Mouse (Mus musculus) MEL (cell line): ENCODE data around the gene Ccser1. TPM values are rescaled to one million over a fixed set of nuclear protein-coding genes. Genes with fewer than 3 reads are reported as not detected.

Source experiments
- DNase-seq: peaks from one replicate; pipeline ENCODE4 v3.0.0; 2011; ENCODE audit warnings: low read depth, low spot score
- H3K27ac ChIP-seq: 2 replicates; pipeline ENCODE4 v1.5.1; 2012; ENCODE audit warnings: low read depth, mild to moderate bottlenecking, control low read depth, low read length, moderate library complexity; ENCODE audit not compliant: control insufficient read depth
- H3K27me3 ChIP-seq, 2 experiments: fragments of 150-350 bp in 1 of 2; sonication (generic) in 1 of 2; 2 replicates each; pipeline ENCODE4 v1.6.1; 2012; ENCODE audit warnings: low read length in 2 of 2, mild to moderate bottlenecking in 2 of 2, improper control_type of control experiment in 1 of 2, moderate library complexity in 1 of 2; ENCODE audit not compliant: insufficient read depth in 2 of 2, control insufficient read depth in 1 of 2
- H3K36me3 ChIP-seq, 2 experiments: 2 replicates each; pipeline ENCODE4 v1.6.1; 2012 to 2014; ENCODE audit warnings: low read length in 2 of 2, improper control_type of control experiment in 1 of 2, inconsistent platforms in 1 of 2, mild to moderate bottlenecking in 1 of 2; ENCODE audit not compliant: insufficient read depth in 2 of 2, control insufficient read depth in 1 of 2
- H3K4me1 ChIP-seq, 2 experiments: fragments of 150-350 bp in 1 of 2; sonication (generic) in 1 of 2; 2 replicates each; pipeline ENCODE4 v1.6.1; 2012; ENCODE audit warnings: low read length in 2 of 2, improper control_type of control experiment in 1 of 2, mild to moderate bottlenecking in 1 of 2; ENCODE audit not compliant: insufficient read depth in 2 of 2, control insufficient read depth in 1 of 2
- H3K4me3 ChIP-seq, 2 experiments: fragments of 150-350 bp in 1 of 2; sonication (generic) in 1 of 2; 2 replicates each; pipeline ENCODE4 v1.5.1; 2012; ENCODE audit warnings: low read depth in 2 of 2, low read length in 2 of 2, mild to moderate bottlenecking in 2 of 2, moderate library complexity in 2 of 2, control low read depth in 1 of 2, improper control_type of control experiment in 1 of 2; ENCODE audit not compliant: control insufficient read depth in 1 of 2, insufficient read depth in 1 of 2
- H3K79me2 ChIP-seq: 2 replicates; pipeline ENCODE4 v1.6.1; 2012; ENCODE audit warnings: mild to moderate bottlenecking, low read length, moderate library complexity; ENCODE audit not compliant: control insufficient read depth, poor library complexity, insufficient read depth
- H3K9ac ChIP-seq: 2 replicates; pipeline ENCODE4 v1.6.1; 2012; ENCODE audit warnings: low read depth, mild to moderate bottlenecking, control low read depth, low read length, moderate library complexity; ENCODE audit not compliant: control insufficient read depth, poor library complexity, severe bottlenecking
- H3K9me3 ChIP-seq: fragments of 150-350 bp; sonication (generic); replicated peaks from 2 replicates; pipeline ENCODE4 v1.6.1; 2012; ENCODE audit warnings: mild to moderate bottlenecking, low read length, improper control_type of control experiment, moderate library complexity; ENCODE audit not compliant: insufficient read depth
- BHLHE40 ChIP-seq: IDR thresholded peaks from 2 replicates; pipeline ENCODE4 v1.6.1; 2012; ENCODE audit warnings: low read depth, mild to moderate bottlenecking, inconsistent platforms, low read length, improper control_type of control experiment, borderline replicate concordance
- CHD1 ChIP-seq: IDR thresholded peaks from 2 replicates; pipeline ENCODE4 v1.6.1; 2012; ENCODE audit warnings: low read depth, mild to moderate bottlenecking, inconsistent platforms, low read length, improper control_type of control experiment
- CHD2 ChIP-seq: IDR thresholded peaks from 2 replicates; pipeline ENCODE4 v1.6.1; 2011; ENCODE audit warnings: low read length, improper control_type of control experiment
- CTCF ChIP-seq, 3 experiments: IDR thresholded peaks in 2 of 3; conservative IDR thresholded peaks in 1 of 3; 2 replicates each; pipeline ENCODE4 v1.5.1; 2011 to 2012; ENCODE audit warnings: low read length in 3 of 3, low read depth in 2 of 3, mild to moderate bottlenecking in 2 of 3, improper control_type of control experiment in 1 of 3, inconsistent platforms in 1 of 3, mixed read lengths in 1 of 3, moderate library complexity in 1 of 3; ENCODE audit not compliant: control insufficient read depth in 1 of 3, insufficient read depth in 1 of 3, poor library complexity in 1 of 3, severe bottlenecking in 1 of 3
- GATA1 ChIP-seq: IDR thresholded peaks from 2 replicates; pipeline ENCODE4 v1.6.1; 2011; ENCODE audit warnings: low read depth, low read length, improper control_type of control experiment
- JUND ChIP-seq: IDR thresholded peaks from 2 replicates; pipeline ENCODE4 v1.6.1; 2011; ENCODE audit warnings: low read depth, mild to moderate bottlenecking, improper control_type of control experiment, low read length
- KAT2A ChIP-seq: conservative IDR thresholded peaks from 2 replicates; pipeline ENCODE4 v1.6.1; 2012; ENCODE audit warnings: low read depth, low read length, improper control_type of control experiment, inconsistent platforms
- MAFK ChIP-seq: IDR thresholded peaks from 2 replicates; pipeline ENCODE4 v1.6.1; 2011; ENCODE audit warnings: low read depth, mild to moderate bottlenecking, low read length, improper control_type of control experiment, borderline replicate concordance
- MAZ ChIP-seq: IDR thresholded peaks from 2 replicates; pipeline ENCODE4 v1.6.1; 2012; ENCODE audit warnings: low read depth, mild to moderate bottlenecking, inconsistent platforms, low read length, improper control_type of control experiment
- MEF2A ChIP-seq: IDR thresholded peaks from 2 replicates; pipeline ENCODE4 v1.6.1; 2014; ENCODE audit warnings: low read depth, mild to moderate bottlenecking, inconsistent platforms, low read length, improper control_type of control experiment; ENCODE audit not compliant: poor library complexity, insufficient replicate concordance, severe bottlenecking; ENCODE audit errors: extremely low read depth
- MYB ChIP-seq: IDR thresholded peaks from 2 replicates; pipeline ENCODE4 v1.6.1; 2011; ENCODE audit warnings: mild to moderate bottlenecking, low read depth, low read length, improper control_type of control experiment
- NRF1 ChIP-seq: IDR thresholded peaks from 2 replicates; pipeline ENCODE4 v1.6.1; 2014; ENCODE audit warnings: low read depth, mild to moderate bottlenecking, inconsistent platforms, low read length, improper control_type of control experiment, moderate library complexity; ENCODE audit not compliant: poor library complexity, insufficient read depth, severe bottlenecking
- RAD21 ChIP-seq: IDR thresholded peaks from 2 replicates; pipeline ENCODE4 v1.6.1; 2011; ENCODE audit warnings: mild to moderate bottlenecking, low read depth, low read length, improper control_type of control experiment
- TBP ChIP-seq: IDR thresholded peaks from 2 replicates; pipeline ENCODE4 v1.8.0; 2011; ENCODE audit warnings: low read depth, low read length, improper control_type of control experiment
- TCF12 ChIP-seq: IDR thresholded peaks from 2 replicates; pipeline ENCODE4 v1.6.1; 2014; ENCODE audit warnings: low read depth, mild to moderate bottlenecking, inconsistent platforms, low read length, improper control_type of control experiment, moderate library complexity
- UBTF ChIP-seq: IDR thresholded peaks from 2 replicates; pipeline ENCODE4 v1.6.1; 2012; ENCODE audit warnings: low read depth, mild to moderate bottlenecking, inconsistent platforms, low read length, improper control_type of control experiment, moderate library complexity, borderline replicate concordance; ENCODE audit not compliant: insufficient read depth
- USF1 ChIP-seq: IDR thresholded peaks from 2 replicates; pipeline ENCODE4 v1.6.1; 2014; ENCODE audit warnings: low read depth, mild to moderate bottlenecking, inconsistent platforms, low read length, improper control_type of control experiment, moderate library complexity
- USF2 ChIP-seq, 2 experiments: IDR thresholded peaks; 2 replicates each; pipeline ENCODE4 v1.6.1; 2011 to 2012; ENCODE audit warnings: improper control_type of control experiment in 2 of 2, low read length in 2 of 2, borderline replicate concordance in 1 of 2, inconsistent platforms in 1 of 2, low read depth in 1 of 2, mild to moderate bottlenecking in 1 of 2; ENCODE audit not compliant: insufficient read depth in 1 of 2
- ZKSCAN1 ChIP-seq: IDR thresholded peaks from 2 replicates; pipeline ENCODE4 v1.6.1; 2012; ENCODE audit warnings: low read depth, mild to moderate bottlenecking, inconsistent platforms, low read length, improper control_type of control experiment, moderate library complexity
- ZMIZ1 ChIP-seq: IDR thresholded peaks from 2 replicates; pipeline ENCODE4 v1.6.1; 2012; ENCODE audit warnings: low read depth, mild to moderate bottlenecking, inconsistent platforms, low read length, improper control_type of control experiment, moderate library complexity
- polyA plus RNA-seq, 2 experiments: library from polyadenylated mRNA; stranded (reverse) in 1 of 2; unstranded in 1 of 2; fragments of >175 nt in 1 of 2; fragments of >200 nt in 1 of 2; gene quantifications; 2 replicates each; pipeline versions ENCODE4 v1.2.1 to v1.2.4; 2012; ENCODE audit warnings: low replicate concordance in 2 of 2, low read depth in 1 of 2; ENCODE audit not compliant: insufficient read length in 2 of 2, insufficient read depth in 1 of 2, missing spikeins in 1 of 2
- total RNA-seq: library from RNA; depleted of rRNA; stranded (reverse); fragments of 300-350 nt; gene quantifications from 2 replicates; pipeline ENCODE4 v1.2.3, GENCODE M21; 2012

Gene Ccser1
- total and polyA plus RNA-seq, 3 experiments = not detected

DNA sequence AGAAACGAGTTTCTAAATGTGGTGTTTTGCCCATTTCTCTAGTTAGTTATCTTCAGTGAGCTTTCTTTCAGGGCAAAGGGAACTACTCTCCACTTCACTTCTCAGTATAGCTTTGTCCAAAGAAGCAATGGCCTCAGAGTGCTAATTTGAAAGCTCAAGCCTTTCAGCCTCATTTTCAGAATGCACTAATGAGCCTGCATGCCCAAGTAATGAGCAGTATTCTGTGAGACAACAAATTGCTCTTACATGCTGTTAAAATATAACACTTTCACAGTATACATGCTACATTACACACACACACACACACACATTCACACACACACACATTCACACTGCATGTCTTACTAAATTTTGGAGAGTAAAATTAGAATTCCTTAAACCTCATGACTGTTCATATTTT is 637.6 kb downstream of the Ccser1 start:
- no peak overlapping the region for H3K27ac ChIP-seq
- H3K9ac ChIP-seq = no peak overlapping the region
- DNase-seq = no peak
- H3K4me1 ChIP-seq = no peaks in the 10 kb centered on the region
- no peaks in the 10 kb centered on the region for H3K9me3 ChIP-seq
- no peaks in the 10 kb centered on the region for H3K36me3 ChIP-seq
- H3K4me3 ChIP-seq = no peak overlapping the region
- H3K79me2 ChIP-seq = no peaks in the 10 kb centered on the region
- H3K27me3 ChIP-seq = no peaks in the 10 kb centered on the region
- TF ChIP-seq ZKSCAN1 (no peak), KAT2A (no peak), TBP (no peak), CHD1 (no peak), CHD2 (no peak), ZMIZ1 (no peak), MEF2A (no peak), USF2 (IDR thresholded peaks at IDR 0.05; ENCODE audit: borderline replicate concordance in 1 of 2, insufficient read depth in 1 of 2, low read depth in 1 of 2, low read length in 2 of 2) (no peak), MAFK (no peak), JUND (no peak)

DNA sequence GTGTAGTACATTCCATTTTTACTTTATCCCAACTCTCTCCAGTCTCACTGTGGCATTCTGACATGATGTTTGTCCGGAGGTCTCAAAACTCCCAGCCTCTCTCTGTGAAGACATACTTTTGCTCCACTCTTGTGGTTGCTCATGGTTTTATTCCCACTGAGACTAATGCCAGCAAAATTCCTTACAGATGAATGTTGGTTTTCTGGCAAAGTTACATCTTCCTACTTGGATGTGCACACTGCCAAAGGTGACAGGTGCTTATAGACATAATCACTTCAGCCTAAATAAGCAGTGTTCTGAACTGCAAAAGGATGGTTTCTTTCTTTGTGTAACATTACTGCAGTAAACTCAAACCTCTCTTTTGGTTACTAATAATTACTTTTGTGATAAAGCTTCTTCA is 696.2 kb downstream of the Ccser1 start:
- H3K36me3 ChIP-seq = no peaks in the 10 kb centered on the region
- no peaks in the 10 kb centered on the region for H3K27me3 ChIP-seq
- H3K4me3 ChIP-seq = no peak overlapping the region
- DNase-seq = no peak
- H3K79me2 ChIP-seq = no peaks in the 10 kb centered on the region
- no peak overlapping the region for H3K27ac ChIP-seq
- no peak overlapping the region for H3K9ac ChIP-seq
- TF ChIP-seq MAZ = no peak
- no peak for TF ChIP-seq RAD21
- TF ChIP-seq MYB = no peak
- no peak for TF ChIP-seq CTCF (IDR thresholded peaks at IDR 0.05 in 2 of 3, conservative IDR thresholded peaks at IDR 0.05 in 1 of 3; ENCODE audit: control insufficient read depth in 1 of 3, insufficient read depth in 1 of 3, low read depth in 2 of 3, low read length in 3 of 3, poor library complexity in 1 of 3, severe bottlenecking in 1 of 3)
- no peak for TF ChIP-seq TCF12
- TF ChIP-seq MEF2A = no peak
- no peak for TF ChIP-seq USF2 (IDR thresholded peaks at IDR 0.05; ENCODE audit: borderline replicate concordance in 1 of 2, insufficient read depth in 1 of 2, low read depth in 1 of 2, low read length in 2 of 2)
- no peak for TF ChIP-seq MAFK
- no peak for TF ChIP-seq GATA1
- TF ChIP-seq UBTF = no peak
- TF ChIP-seq CHD1 = no peak
- no peak for TF ChIP-seq BHLHE40
- TF ChIP-seq NRF1 = no peak
- no peak for TF ChIP-seq KAT2A
- no peak for TF ChIP-seq USF1
- no peaks in the 10 kb centered on the region for H3K9me3 ChIP-seq
- H3K4me1 ChIP-seq = no peaks in the 10 kb centered on the region
